Mouse (Mus musculus): ENCODE measurements around the gene Olig1. TPM values are rescaled to one million over a fixed set of nuclear protein-coding genes. Genes with fewer than 3 reads are reported as not detected.
"Not testable (repeated sequence)": the region's sequence is repeated elsewhere in the genome, so short reads cannot be mapped to it uniquely, and the experiment has no call there.

Gene Olig1
- total RNA-seq, 2 experiments from 2014 or later, result not detected

DNA sequence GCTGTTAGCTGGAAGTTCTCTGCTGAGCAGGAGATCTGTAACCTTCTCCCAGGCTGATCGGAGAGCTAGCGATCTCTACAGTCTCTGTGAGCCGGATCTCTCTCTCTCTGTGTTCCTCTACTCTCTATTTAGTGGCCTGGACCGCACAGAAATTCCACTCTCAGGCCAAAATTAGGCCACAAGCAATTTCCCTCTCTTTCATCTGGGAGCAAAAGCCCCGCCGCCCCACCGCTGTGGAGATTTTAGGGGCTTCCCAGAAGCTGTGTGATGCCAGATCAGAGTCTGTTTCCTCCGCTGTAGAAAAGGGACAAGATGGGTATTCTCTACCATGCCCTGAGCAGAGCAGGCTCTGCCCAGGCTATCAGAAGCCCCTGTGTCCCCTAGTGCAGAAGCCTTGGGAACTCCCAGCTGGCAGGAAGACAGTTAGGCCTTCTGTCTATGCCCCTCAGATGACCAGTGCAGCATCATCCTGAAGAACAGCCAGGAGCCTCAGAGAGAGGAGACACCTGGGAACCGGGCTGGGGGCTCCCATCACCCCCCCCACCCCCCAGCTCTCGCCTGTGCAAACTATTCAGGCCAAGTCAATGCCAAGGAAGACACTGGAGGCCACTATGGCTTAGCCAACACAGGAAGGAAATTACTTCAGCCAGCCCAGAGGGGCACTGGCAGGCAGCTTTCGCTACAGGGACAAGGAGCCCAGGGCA, 36.2 kb upstream of the Olig1 start:
- ATAC-seq (replicated peaks; ENCODE audit: low FRiP score, poor library complexity, severe bottlenecking), result no peak

DNA sequence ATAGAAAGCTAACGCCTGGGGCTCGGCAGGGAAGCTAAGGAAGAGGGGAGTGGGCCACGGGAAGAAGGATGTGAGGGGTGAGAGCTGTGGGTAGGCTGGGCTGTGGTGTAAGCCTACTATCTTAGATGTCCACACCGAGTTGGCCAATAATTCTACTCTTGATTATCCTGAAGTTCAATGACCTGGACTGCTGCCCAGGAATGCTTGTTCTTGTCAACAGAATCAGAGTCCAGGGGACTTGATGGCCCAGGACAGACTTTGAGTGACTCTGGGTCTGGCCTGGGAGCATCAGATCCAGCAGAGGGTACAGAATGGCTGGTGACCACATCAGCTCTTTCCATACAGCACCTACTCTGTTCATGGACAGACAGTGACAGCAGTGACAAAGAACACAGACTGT, 30.5 kb upstream of the Olig1 start:
- ATAC-seq (replicated peaks; ENCODE audit: low FRiP score, poor library complexity, severe bottlenecking), result no peak

- no peak for ATAC-seq (replicated peaks; ENCODE audit: low FRiP score, poor library complexity, severe bottlenecking)
Observed at GRCm38 (mm10) chr16:91246292-91246691, 23.3 kb upstream of the Olig1 start.

GRCm38 (mm10) chr16:91255419-91256164, 14.0 kb upstream of the Olig1 start:
- not testable (repeated sequence) for ATAC-seq (replicated peaks; ENCODE audit: low FRiP score, poor library complexity, severe bottlenecking)

- no peak for ATAC-seq (replicated peaks; ENCODE audit: low FRiP score, poor library complexity, severe bottlenecking)
Observed at GRCm38 (mm10) chr16:91258956-91259355, 10.6 kb upstream of the Olig1 start.

- no peak for ATAC-seq (replicated peaks; ENCODE audit: low FRiP score, poor library complexity, severe bottlenecking)
Observed at GRCm38 (mm10) chr16:91260861-91261260, 8.7 kb upstream of the Olig1 start.

DNA sequence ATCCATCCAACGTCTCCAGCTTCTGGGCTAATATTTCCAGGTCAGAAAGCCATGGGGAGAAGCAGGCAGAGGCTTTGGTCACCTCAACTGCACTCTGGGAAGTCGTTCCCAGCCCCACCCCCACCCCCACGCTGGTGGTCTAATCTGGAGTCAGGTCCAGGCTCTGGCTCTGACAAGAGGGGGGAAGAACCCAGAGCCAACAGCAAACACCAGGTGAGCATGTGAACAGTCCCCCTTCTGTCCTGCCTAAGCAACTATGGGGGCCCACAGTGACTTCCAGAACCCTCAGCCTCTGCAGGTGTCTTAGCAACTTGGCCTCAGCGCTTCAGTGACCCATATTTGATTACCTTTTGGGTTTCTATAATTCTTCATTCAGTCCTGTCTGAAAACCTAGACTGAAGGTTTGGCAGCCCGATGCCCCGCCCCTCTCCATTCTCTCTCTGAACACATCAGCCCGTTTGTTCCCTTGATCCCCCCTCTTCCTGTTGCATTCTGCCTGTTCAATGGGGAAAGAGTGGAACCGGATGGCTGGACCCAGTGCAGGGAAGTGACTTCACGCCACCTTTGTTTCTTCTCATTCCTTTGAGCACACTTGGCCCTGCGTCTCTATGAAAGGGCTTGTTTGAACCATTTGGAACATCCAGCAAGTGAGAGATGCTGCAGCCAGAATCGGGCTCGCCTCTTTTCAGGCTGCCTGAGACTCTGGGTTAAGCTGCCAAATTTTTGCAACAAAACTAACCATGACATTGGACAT, 6.9 kb upstream of the Olig1 start:
- ATAC-seq (replicated peaks; ENCODE audit: low FRiP score, poor library complexity, severe bottlenecking), result no peak

- no peak for ATAC-seq (replicated peaks; ENCODE audit: low FRiP score, poor library complexity, severe bottlenecking)
Observed at GRCm38 (mm10) chr16:91265972-91266371, 3.6 kb upstream of the Olig1 start.

DNA sequence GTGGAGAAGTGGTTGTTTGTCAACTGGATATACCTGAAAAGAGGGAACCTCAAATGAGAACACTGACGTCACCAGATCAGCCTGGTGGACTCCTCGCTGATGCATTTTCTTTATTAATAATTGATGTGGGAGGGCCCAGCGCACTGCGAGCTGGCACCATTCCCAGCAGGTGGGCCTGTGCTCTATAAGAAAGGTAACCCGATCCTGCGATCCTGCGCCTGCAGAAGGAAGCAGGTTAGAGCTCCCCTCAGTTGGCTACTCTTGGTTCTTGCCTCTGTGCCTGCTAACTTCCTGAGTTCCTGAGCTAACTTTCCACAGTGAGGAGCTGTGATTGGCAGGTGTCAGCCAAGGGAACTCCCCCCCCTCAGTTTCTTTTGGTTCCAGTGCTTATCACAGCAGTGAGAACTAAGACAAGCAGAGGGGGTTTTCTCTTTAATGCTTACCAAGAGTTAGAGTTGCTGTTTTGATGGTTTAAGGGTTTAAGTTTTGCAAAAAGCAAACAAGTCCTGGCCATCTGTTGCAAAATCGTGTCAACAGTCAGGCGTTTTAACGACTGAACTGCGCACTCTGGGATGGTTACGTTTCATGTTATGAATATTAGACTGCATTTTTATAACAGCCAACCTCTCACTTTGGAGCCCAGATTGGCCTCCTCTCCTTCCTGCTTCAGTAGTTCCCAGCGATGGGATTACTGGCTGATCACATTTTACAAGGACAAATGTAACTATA, 684 bp upstream of the Olig1 start:
- no peak for ATAC-seq (replicated peaks; ENCODE audit: low FRiP score, poor library complexity, severe bottlenecking)

DNA sequence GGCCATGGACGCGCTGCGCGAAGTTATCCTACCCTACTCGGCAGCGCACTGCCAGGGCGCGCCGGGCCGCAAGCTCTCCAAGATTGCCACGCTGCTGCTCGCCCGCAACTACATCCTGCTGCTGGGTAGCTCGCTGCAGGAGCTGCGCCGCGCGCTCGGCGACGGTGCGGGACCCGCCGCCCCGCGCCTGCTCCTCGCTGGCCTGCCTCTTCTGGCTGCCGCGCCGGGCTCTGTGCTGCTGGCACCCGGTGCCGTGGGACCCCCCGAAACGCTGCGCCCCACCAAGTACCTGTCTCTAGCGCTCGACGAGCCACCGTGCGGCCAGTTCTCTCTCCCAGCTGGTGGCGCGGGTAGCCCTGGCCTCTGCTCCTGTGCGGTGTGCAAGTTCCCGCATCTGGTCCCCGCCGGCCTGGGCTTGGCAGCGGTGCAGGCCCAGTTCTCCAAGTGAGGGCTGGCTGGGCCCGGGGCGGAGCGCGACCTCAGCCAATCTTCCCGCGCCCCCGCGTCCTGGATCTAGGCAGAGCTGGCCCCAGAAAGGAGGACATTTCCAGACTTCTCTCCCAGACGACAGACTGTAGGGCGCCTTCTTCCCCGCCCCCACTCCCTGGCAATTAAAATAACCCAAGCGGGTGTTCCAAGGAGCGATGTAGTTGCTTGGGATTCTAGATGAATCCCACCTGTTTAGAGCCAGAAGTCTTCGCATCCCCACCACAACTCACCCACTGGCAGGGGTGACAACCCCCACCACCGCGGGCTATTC, 820 bp downstream of the Olig1 start:
- ATAC-seq (replicated peaks; ENCODE audit: low FRiP score, poor library complexity, severe bottlenecking), result no peak

DNA sequence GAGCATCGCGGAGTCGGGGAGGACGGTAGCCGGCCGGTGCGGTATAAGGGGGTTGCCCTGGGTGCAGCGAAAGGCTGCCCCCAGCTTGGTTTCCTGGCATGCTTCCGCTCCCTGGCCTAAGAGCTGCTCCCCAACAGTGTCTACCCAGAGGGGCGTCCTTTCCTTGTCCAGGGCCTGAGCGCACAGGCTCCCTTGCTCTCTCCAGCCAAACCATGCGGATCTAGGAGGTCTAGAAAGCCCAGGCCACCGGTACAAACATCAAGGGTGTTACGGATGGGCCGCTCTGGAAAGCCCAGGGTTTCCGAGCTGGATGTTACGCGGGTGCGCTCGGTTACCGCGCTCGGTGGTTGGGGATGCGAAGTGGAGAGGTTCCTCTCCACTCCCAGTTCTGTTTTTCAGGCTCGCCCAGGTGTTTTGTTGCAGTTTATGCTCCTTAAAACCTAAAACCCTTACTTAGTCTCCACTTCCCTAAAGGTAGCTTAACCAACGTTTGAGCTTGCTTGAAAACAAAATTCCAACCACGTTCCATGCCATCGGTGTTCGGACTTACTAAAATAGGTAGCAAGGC, 1.5 kb downstream of the Olig1 start:
- no peak for ATAC-seq (replicated peaks; ENCODE audit: low FRiP score, poor library complexity, severe bottlenecking)

GRCm38 (mm10) chr16:91271634-91272033, 2.1 kb downstream of the Olig1 start:
- no peak for ATAC-seq (replicated peaks; ENCODE audit: low FRiP score, poor library complexity, severe bottlenecking)

DNA sequence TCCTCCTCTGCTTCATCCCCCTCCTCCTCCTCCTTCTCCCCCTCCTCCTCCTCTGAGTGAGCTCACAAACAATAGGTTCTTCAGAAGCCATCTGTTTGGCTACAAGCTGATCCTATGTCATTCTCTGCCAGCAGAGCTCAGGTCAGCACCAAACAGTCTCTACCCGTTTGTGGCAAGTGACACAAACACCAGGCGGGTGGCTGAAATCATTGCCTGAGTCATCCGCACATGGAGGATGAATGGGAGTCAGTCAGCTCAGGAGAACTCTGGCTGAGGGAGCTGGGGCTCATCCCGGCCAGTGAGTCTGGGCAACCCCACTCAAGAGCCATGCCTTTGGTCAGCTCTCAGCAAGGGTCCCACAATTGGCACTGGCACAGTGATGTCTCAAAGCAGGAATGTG, 10.9 kb downstream of the Olig1 start:
- ATAC-seq (replicated peaks; ENCODE audit: low FRiP score, poor library complexity, severe bottlenecking), result no peak

DNA sequence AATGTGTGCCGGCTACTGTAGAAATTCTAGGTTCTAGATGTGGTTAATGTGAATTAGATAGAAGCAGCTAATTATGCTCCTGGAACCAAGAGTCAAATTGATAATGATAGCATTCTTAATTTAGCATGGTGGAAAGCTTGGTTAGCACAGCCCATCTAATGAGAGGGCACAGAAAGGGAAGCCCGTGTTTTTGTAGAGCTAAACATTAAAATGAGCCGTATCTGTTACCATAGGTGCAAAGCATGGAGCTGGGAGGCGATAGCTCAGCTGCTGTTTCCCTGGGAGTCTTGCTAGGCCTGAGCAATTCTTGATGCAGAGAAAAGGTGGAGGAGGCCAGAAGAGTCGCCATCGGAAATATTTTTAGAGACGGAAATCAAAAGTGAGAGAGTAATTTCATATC, 22.5 kb downstream of the Olig1 start:
- ATAC-seq (replicated peaks; ENCODE audit: low FRiP score, poor library complexity, severe bottlenecking), result no peak

- no peak for ATAC-seq (replicated peaks; ENCODE audit: low FRiP score, poor library complexity, severe bottlenecking)
Observed at GRCm38 (mm10) chr16:91292719-91293333, 23.3 kb downstream of the Olig1 start.

DNA sequence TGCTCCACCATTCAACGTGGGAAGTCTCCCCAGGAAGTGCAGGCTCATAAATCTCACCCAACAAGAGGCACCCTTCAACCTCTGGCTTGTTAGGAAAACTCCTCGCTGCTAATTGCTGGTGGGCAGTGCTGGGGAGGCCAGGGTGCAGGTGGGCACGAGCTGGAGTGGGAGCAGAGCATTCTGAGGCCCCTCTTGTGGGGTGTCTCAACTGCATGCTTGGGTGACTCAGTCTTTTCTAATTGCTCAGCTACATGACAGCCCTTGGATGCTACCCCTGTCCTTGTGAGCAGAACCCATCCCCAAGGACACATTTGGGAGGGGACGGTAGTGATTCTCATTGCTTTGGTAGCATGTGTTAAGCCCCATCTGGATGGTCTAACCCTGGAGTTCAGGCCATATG, 28.2 kb downstream of the Olig1 start:
- ATAC-seq (replicated peaks; ENCODE audit: low FRiP score, poor library complexity, severe bottlenecking), result no peak

- no peak for ATAC-seq (replicated peaks; ENCODE audit: low FRiP score, poor library complexity, severe bottlenecking)
Observed at GRCm38 (mm10) chr16:91299412-91299811, 29.8 kb downstream of the Olig1 start.

GRCm38 (mm10) chr16:91300641-91301441, 31.3 kb downstream of the Olig1 start:
- no peak for ATAC-seq (replicated peaks; ENCODE audit: low FRiP score, poor library complexity, severe bottlenecking)
